Mouse (Mus musculus) inflammation-experienced regulatory T-cells, adult 16 weeks (primary cell): ENCODE data around the gene Cebpzos. TPM values are rescaled to one million over a fixed set of nuclear protein-coding genes. Genes with fewer than 3 reads are reported as not detected.

Experiments used
- polyA plus RNA-seq: library from polyadenylated mRNA; unstranded; fragments of 100-300 nt; shearing (Covaris generic); gene quantifications from one replicate; pipeline ENCODE4 v1.2.1, GENCODE M21; 2017

The Cebpzos gene
- 74.0 TPM for polyA plus RNA-seq

GRCm38 (mm10) chr17:78916369-78916813 is at the start of gene Cebpzos:
Cebpzos (plus strand) TSS chr17:78916500.

GRCm38 (mm10) chr17:78882401-78883112 is 33.7 kb upstream of the Cebpzos start, which contains the start of gene Eif2ak2:
Eif2ak2 (minus strand) TSS chr17:78882573.

GRCm38 (mm10) chr17:78906892-78907291 is 9.4 kb upstream of the Cebpzos start, which contains the start of gene Sult6b1:
Sult6b1 (minus strand) TSS chr17:78906992.

GRCm38 (mm10) chr17:78936466-78937228 is 20.3 kb downstream of the Cebpzos start, which contains the start of the genes Cebpz and Ndufaf7:
Cebpz (minus strand) TSS chr17:78937066.
Ndufaf7 (plus strand) TSS chr17:78937136.

Other genes starting within 250 kb of the Cebpzos start
- gene Strn, start 179.3 kb upstream of the Cebpzos start, polyA plus RNA-seq, result 11.8 TPM
- gene Heatr5b, start 81.1 kb upstream of the Cebpzos start, polyA plus RNA-seq, result 32.6 TPM
- gene Gpatch11, start 80.9 kb upstream of the Cebpzos start, polyA plus RNA-seq, result 99.6 TPM
- gene Eif2ak2, start 33.9 kb upstream of the Cebpzos start, polyA plus RNA-seq, result 27.8 TPM
- 0.48 TPM for gene Sult6b1, start 9.5 kb upstream of the Cebpzos start, polyA plus RNA-seq
- 97.2 TPM for gene Cebpz, start 20.6 kb downstream of the Cebpzos start, polyA plus RNA-seq
- 53.7 TPM for gene Ndufaf7, start 20.6 kb downstream of the Cebpzos start, polyA plus RNA-seq
- 15.0 TPM for gene Prkd3, start 104.3 kb downstream of the Cebpzos start, polyA plus RNA-seq
- gene Qpct, start 135.4 kb downstream of the Cebpzos start, polyA plus RNA-seq, result 1.3 TPM